Mouse (Mus musculus): ENCODE measurements at regions not wholly inside any gene's neighbourhood (a gene's known extent, or its start where the extent isn't known, plus 50 kb on each side); places are given as distances from the start of the nearest gene placed in this dataset.
A peak's percentile ranks its signal among the peaks of the same experiment; 100 is the strongest.

DNA sequence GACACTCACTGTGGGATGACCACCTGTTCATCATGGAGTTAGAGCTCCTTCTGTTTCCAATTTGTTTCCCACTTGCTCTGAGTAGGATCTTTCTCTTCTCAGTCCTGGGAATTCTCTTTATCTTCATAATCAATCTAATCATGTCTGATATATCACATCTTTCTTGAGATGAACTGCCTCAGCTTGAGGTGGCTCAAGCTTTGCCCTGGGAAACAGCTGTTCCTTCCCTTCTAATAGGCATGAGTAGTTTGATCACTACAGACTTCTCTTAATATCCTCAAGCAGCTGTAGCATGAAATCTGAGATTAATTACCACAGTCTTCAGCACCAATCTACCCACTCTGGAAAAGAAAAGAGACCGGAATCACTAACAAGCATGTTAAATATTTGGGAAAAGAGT lies 270.8 kb upstream of the Tmem47 start:
- DNase-seq (ENCODE audit: low read depth, low spot score), result no peak

DNA sequence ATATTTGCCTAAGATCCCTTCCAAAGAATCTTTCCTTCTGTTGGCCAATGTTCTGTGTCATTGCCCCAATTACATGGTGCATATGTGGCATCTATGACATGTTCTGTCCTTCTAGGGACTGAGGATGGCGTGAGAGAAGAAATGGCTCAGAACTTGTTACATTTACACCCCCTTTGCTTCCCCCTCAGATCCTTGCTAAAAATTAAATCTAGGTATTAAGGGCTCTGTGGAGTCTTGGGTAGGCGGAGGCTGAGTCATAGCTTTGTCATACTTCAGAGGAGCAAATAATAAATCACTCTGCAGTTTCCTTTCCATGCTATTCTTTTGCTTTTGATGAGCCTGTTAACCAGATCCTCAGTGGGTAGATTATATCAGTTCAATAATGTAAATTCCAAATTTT lies 270.2 kb upstream of the Tmem47 start:
- DNase-seq (ENCODE audit: low read depth, low spot score), result peak; percentile 32

Data from telencephalon, adult 2 months (tissue).